Mouse (Mus musculus): ENCODE results near the gene Ghr. TPM values are rescaled to one million over a fixed set of nuclear protein-coding genes. Genes with fewer than 3 reads are reported as not detected.

The Ghr gene
- polyA plus RNA-seq, 1 experiment from 2014 or later = 8.1 TPM

- 71% methylated on average over 2 of the region's 2 CpGs for WGBS
- Histone ChIP-seq H3K9me3 (ENCODE audit: control insufficient read depth, low read length) (no peaks in the 10 kb centered on the region), H3K9ac (ENCODE audit: low read length) (no peak overlapping the region), H3K4me3 (ENCODE audit: low read depth, low read length) (no peak overlapping the region), H3K27me3 (ENCODE audit: control insufficient read depth, insufficient read depth, low read length) (no peaks in the 10 kb centered on the region), H3K4me2 (ENCODE audit: low read depth, low read length, severe bottlenecking) (no peak overlapping the region), H3K36me3 (ENCODE audit: control insufficient read depth, insufficient read depth, low read length) (no peaks in the 10 kb centered on the region), H3K4me1 (replicated peaks; ENCODE audit: control insufficient read depth, insufficient read depth, low read length) (no peaks in the 10 kb centered on the region), H3K27ac (ENCODE audit: low read depth, low read length) (no peak overlapping the region)
- no peak for DNase-seq (ENCODE audit: low spot score)
- ATAC-seq (replicated peaks; ENCODE audit: low FRiP score) = no peak
These were observed 133.7 kb downstream of the Ghr start for GRCm38 (mm10) chr15:3449564-3449963.

- Histone ChIP-seq H3K4me3 (ENCODE audit: low read depth, low read length) (no peak overlapping the region), H3K4me2 (ENCODE audit: low read depth, low read length, severe bottlenecking) (no peak overlapping the region), H3K9ac (ENCODE audit: low read length) (no peak overlapping the region), H3K27me3 (ENCODE audit: control insufficient read depth, insufficient read depth, low read length) (no peaks in the 10 kb centered on the region), H3K9me3 (ENCODE audit: control insufficient read depth, low read length) (no peaks in the 10 kb centered on the region), H3K27ac (ENCODE audit: low read depth, low read length) (no peak overlapping the region), H3K36me3 (ENCODE audit: control insufficient read depth, insufficient read depth, low read length) (no peaks in the 10 kb centered on the region), H3K4me1 (replicated peaks; ENCODE audit: control insufficient read depth, insufficient read depth, low read length) (no peaks in the 10 kb centered on the region)
- DNase-seq (ENCODE audit: low spot score) (no peak), ATAC-seq (replicated peaks; ENCODE audit: low FRiP score) (no peak)
- WGBS = 72% methylated on average over 7 of the region's 7 CpGs
These were observed 137.9 kb downstream of the Ghr start for GRCm38 (mm10) chr15:3445285-3445909.

GRCm38 (mm10) chr15:3444448-3445020 lies 138.8 kb downstream of the Ghr start:
- DNase-seq (ENCODE audit: low spot score) (no peak), ATAC-seq (replicated peaks; ENCODE audit: low FRiP score) (no peak)
- no peaks in the 10 kb centered on the region for H3K9me3 ChIP-seq (ENCODE audit: control insufficient read depth, low read length)
- H3K9ac ChIP-seq (ENCODE audit: low read length) = no peak overlapping the region
- no peaks in the 10 kb centered on the region for H3K27me3 ChIP-seq (ENCODE audit: control insufficient read depth, insufficient read depth, low read length)
- no peak overlapping the region for H3K4me3 ChIP-seq (ENCODE audit: low read depth, low read length)
- no peaks in the 10 kb centered on the region for H3K36me3 ChIP-seq (ENCODE audit: control insufficient read depth, insufficient read depth, low read length)
- 83% methylated on average over 8 of the region's 8 CpGs for WGBS
- H3K27ac ChIP-seq (ENCODE audit: low read depth, low read length) = no peak overlapping the region
- H3K4me2 ChIP-seq (ENCODE audit: low read depth, low read length, severe bottlenecking) = no peak overlapping the region
- H3K4me1 ChIP-seq (replicated peaks; ENCODE audit: control insufficient read depth, insufficient read depth, low read length) = no peaks in the 10 kb centered on the region

GRCm38 (mm10) chr15:3441506-3442286 lies 141.6 kb downstream of the Ghr start:
- Histone ChIP-seq H3K27me3 (ENCODE audit: control insufficient read depth, insufficient read depth, low read length) (no peaks in the 10 kb centered on the region), H3K4me1 (replicated peaks; ENCODE audit: control insufficient read depth, insufficient read depth, low read length) (no peaks in the 10 kb centered on the region), H3K9me3 (ENCODE audit: control insufficient read depth, low read length) (no peaks in the 10 kb centered on the region), H3K4me2 (ENCODE audit: low read depth, low read length, severe bottlenecking) (no peak overlapping the region), H3K9ac (ENCODE audit: low read length) (no peak overlapping the region), H3K27ac (ENCODE audit: low read depth, low read length) (no peak overlapping the region), H3K4me3 (ENCODE audit: low read depth, low read length) (no peak overlapping the region), H3K36me3 (ENCODE audit: control insufficient read depth, insufficient read depth, low read length) (no peaks in the 10 kb centered on the region)
- WGBS = 50% methylated on average over 4 of the region's 4 CpGs
- ATAC-seq (replicated peaks; ENCODE audit: low FRiP score) (peak; percentile 33; the same call in 1 of the 2 replicates), DNase-seq (ENCODE audit: low spot score) (peak; percentile 48)

- 75% methylated on average over 3 of the region's 3 CpGs for WGBS
- H3K36me3 ChIP-seq (ENCODE audit: control insufficient read depth, insufficient read depth, low read length) = no peaks in the 10 kb centered on the region
- no peak for DNase-seq (ENCODE audit: low spot score)
These were observed 145.9 kb downstream of the Ghr start for GRCm38 (mm10) chr15:3437381-3437780.

GRCm38 (mm10) chr15:3435637-3436036 lies 147.7 kb downstream of the Ghr start:
- DNase-seq (ENCODE audit: low spot score) = no peak
- ATAC-seq (replicated peaks; ENCODE audit: low FRiP score) = no peak

More at GRCm38 (mm10) chr15:3437381-3437780, 145.9 kb downstream of the Ghr start:
- no peaks in the 10 kb centered on the region for H3K4me1 ChIP-seq (replicated peaks; ENCODE audit: control insufficient read depth, insufficient read depth, low read length)
- H3K9me3 ChIP-seq (ENCODE audit: control insufficient read depth, low read length) = no peaks in the 10 kb centered on the region
- no peak overlapping the region for H3K4me2 ChIP-seq (ENCODE audit: low read depth, low read length, severe bottlenecking)
- H3K27me3 ChIP-seq (ENCODE audit: control insufficient read depth, insufficient read depth, low read length) = no peaks in the 10 kb centered on the region
- no peak for ATAC-seq (replicated peaks; ENCODE audit: low FRiP score)
- no peak overlapping the region for H3K27ac ChIP-seq (ENCODE audit: low read depth, low read length)
- H3K4me3 ChIP-seq (ENCODE audit: low read depth, low read length) = no peak overlapping the region
- H3K9ac ChIP-seq (ENCODE audit: low read length) = no peak overlapping the region

GRCm38 (mm10) chr15:3434461-3434860 lies 148.8 kb downstream of the Ghr start:
- Histone ChIP-seq H3K4me2 (ENCODE audit: low read depth, low read length, severe bottlenecking) (no peak overlapping the region), H3K36me3 (ENCODE audit: control insufficient read depth, insufficient read depth, low read length) (no peaks in the 10 kb centered on the region), H3K9ac (ENCODE audit: low read length) (no peak overlapping the region), H3K4me1 (replicated peaks; ENCODE audit: control insufficient read depth, insufficient read depth, low read length) (no peaks in the 10 kb centered on the region), H3K4me3 (ENCODE audit: low read depth, low read length) (no peak overlapping the region), H3K27ac (ENCODE audit: low read depth, low read length) (no peak overlapping the region), H3K27me3 (ENCODE audit: control insufficient read depth, insufficient read depth, low read length) (no peaks in the 10 kb centered on the region), H3K9me3 (ENCODE audit: control insufficient read depth, low read length) (no peaks in the 10 kb centered on the region)
- 88% methylated on average over 3 of the region's 3 CpGs for WGBS
- DNase-seq (ENCODE audit: low spot score) (no peak), ATAC-seq (replicated peaks; ENCODE audit: low FRiP score) (no peak)

More at GRCm38 (mm10) chr15:3435637-3436036, 147.7 kb downstream of the Ghr start:
- Histone ChIP-seq H3K4me1 (replicated peaks; ENCODE audit: control insufficient read depth, insufficient read depth, low read length) (no peaks in the 10 kb centered on the region), H3K36me3 (ENCODE audit: control insufficient read depth, insufficient read depth, low read length) (no peaks in the 10 kb centered on the region), H3K27me3 (ENCODE audit: control insufficient read depth, insufficient read depth, low read length) (no peaks in the 10 kb centered on the region), H3K27ac (ENCODE audit: low read depth, low read length) (no peak overlapping the region), H3K4me2 (ENCODE audit: low read depth, low read length, severe bottlenecking) (no peak overlapping the region), H3K9me3 (ENCODE audit: control insufficient read depth, low read length) (no peaks in the 10 kb centered on the region), H3K4me3 (ENCODE audit: low read depth, low read length) (no peak overlapping the region), H3K9ac (ENCODE audit: low read length) (no peak overlapping the region)
- 68% methylated on average over 4 of the region's 4 CpGs for WGBS

- 83% methylated on average over 7 of the region's 7 CpGs for WGBS
- no peak for DNase-seq (ENCODE audit: low spot score)
- Histone ChIP-seq H3K9me3 (ENCODE audit: control insufficient read depth, low read length) (no peaks in the 10 kb centered on the region), H3K4me2 (ENCODE audit: low read depth, low read length, severe bottlenecking) (no peak overlapping the region), H3K27ac (ENCODE audit: low read depth, low read length) (no peak overlapping the region), H3K36me3 (ENCODE audit: control insufficient read depth, insufficient read depth, low read length) (no peaks in the 10 kb centered on the region), H3K4me3 (ENCODE audit: low read depth, low read length) (no peak overlapping the region), H3K27me3 (ENCODE audit: control insufficient read depth, insufficient read depth, low read length) (no peaks in the 10 kb centered on the region), H3K4me1 (replicated peaks; ENCODE audit: control insufficient read depth, insufficient read depth, low read length) (no peaks in the 10 kb centered on the region), H3K9ac (ENCODE audit: low read length) (no peak overlapping the region)
- no peak for ATAC-seq (replicated peaks; ENCODE audit: low FRiP score)
These were observed 150.0 kb downstream of the Ghr start for GRCm38 (mm10) chr15:3433281-3433680.

All from forebrain, embryonic 11.5 days (tissue).